Mouse (Mus musculus): Measurements from ENCODE around the gene Adgrd1.
"Not testable (repeated sequence)": the region's sequence is repeated elsewhere in the genome, so short reads cannot be mapped to it uniquely, and the experiment has no call there.

Adgrd1 gene

GRCm38 (mm10) chr5:129093158-129093557, 3.4 kb upstream of the Adgrd1 start:
- DNase-seq (ENCODE audit: low spot score), result no peak

- DNase-seq (ENCODE audit: low spot score), result no peak
Measured at GRCm38 (mm10) chr5:129094236-129094635, 2.3 kb upstream of the Adgrd1 start.

GRCm38 (mm10) chr5:129104043-129104442, 7.5 kb downstream of the Adgrd1 start:
- no peak for DNase-seq (ENCODE audit: low spot score)

- no peak for DNase-seq (ENCODE audit: low spot score)
Measured at GRCm38 (mm10) chr5:129111729-129112128, 15.2 kb downstream of the Adgrd1 start.

- DNase-seq (ENCODE audit: low spot score), result no peak
Measured at GRCm38 (mm10) chr5:129113741-129114476, 17.4 kb downstream of the Adgrd1 start.

- DNase-seq (ENCODE audit: low spot score), result no peak
Measured at GRCm38 (mm10) chr5:129116299-129116698, 19.7 kb downstream of the Adgrd1 start.

GRCm38 (mm10) chr5:129117593-129118113, 21.1 kb downstream of the Adgrd1 start:
- DNase-seq (ENCODE audit: low spot score), result no peak

GRCm38 (mm10) chr5:129118523-129118922, 22.0 kb downstream of the Adgrd1 start:
- no peak for DNase-seq (ENCODE audit: low spot score)

GRCm38 (mm10) chr5:129119146-129119545, 22.6 kb downstream of the Adgrd1 start:
- DNase-seq (ENCODE audit: low spot score), result peak; percentile 52

GRCm38 (mm10) chr5:129121654-129122285, 25.2 kb downstream of the Adgrd1 start:
- no peak for DNase-seq (ENCODE audit: low spot score)

GRCm38 (mm10) chr5:129122491-129122890, 25.9 kb downstream of the Adgrd1 start:
- DNase-seq (ENCODE audit: low spot score), result no peak

- DNase-seq (ENCODE audit: low spot score), result peak; percentile 4
Measured at GRCm38 (mm10) chr5:129124070-129124828, 27.7 kb downstream of the Adgrd1 start.

GRCm38 (mm10) chr5:129128310-129128709, 31.8 kb downstream of the Adgrd1 start:
- DNase-seq (ENCODE audit: low spot score), result not testable (repeated sequence)

GRCm38 (mm10) chr5:129130301-129130700, 33.8 kb downstream of the Adgrd1 start:
- no peak for DNase-seq (ENCODE audit: low spot score)

- DNase-seq (ENCODE audit: low spot score), result no peak
Measured at GRCm38 (mm10) chr5:129137405-129137804, 40.9 kb downstream of the Adgrd1 start.

GRCm38 (mm10) chr5:129138576-129138975, 42.0 kb downstream of the Adgrd1 start:
- DNase-seq (ENCODE audit: low spot score), result no peak

GRCm38 (mm10) chr5:129142801-129143200, 46.3 kb downstream of the Adgrd1 start:
- no peak for DNase-seq (ENCODE audit: low spot score)

GRCm38 (mm10) chr5:129145307-129145935, 48.9 kb downstream of the Adgrd1 start:
- no peak for DNase-seq (ENCODE audit: low spot score)

GRCm38 (mm10) chr5:129146892-129147509, 50.5 kb downstream of the Adgrd1 start:
- DNase-seq (ENCODE audit: low spot score), result no peak

GRCm38 (mm10) chr5:129148485-129148884, 51.9 kb downstream of the Adgrd1 start:
- DNase-seq (ENCODE audit: low spot score), result no peak

- no peak for DNase-seq (ENCODE audit: low spot score)
Measured at GRCm38 (mm10) chr5:129155023-129155901, 58.7 kb downstream of the Adgrd1 start.
